Mouse (Mus musculus) MEL (cell line): ENCODE data around the gene Phkg1.

Source experiments
- CTCF ChIP-seq, 3 experiments: IDR thresholded peaks in 2 of 3; conservative IDR thresholded peaks in 1 of 3; 2 replicates each; pipeline ENCODE4 v1.5.1; 2011 to 2012; ENCODE audit warnings: low read length in 3 of 3, low read depth in 2 of 3, mild to moderate bottlenecking in 2 of 3, improper control_type of control experiment in 1 of 3, inconsistent platforms in 1 of 3, mixed read lengths in 1 of 3, moderate library complexity in 1 of 3; ENCODE audit not compliant: control insufficient read depth in 1 of 3, insufficient read depth in 1 of 3, poor library complexity in 1 of 3, severe bottlenecking in 1 of 3
- ETS1 ChIP-seq: IDR thresholded peaks from 2 replicates; pipeline ENCODE4 v1.6.1; 2012; ENCODE audit warnings: low read depth, mild to moderate bottlenecking, inconsistent platforms, low read length, improper control_type of control experiment, moderate library complexity
- RCOR1 ChIP-seq: IDR thresholded peaks from 2 replicates; pipeline ENCODE4 v1.6.1; 2012; ENCODE audit warnings: low read depth, mild to moderate bottlenecking, inconsistent platforms, low read length, improper control_type of control experiment
- ZNF384 ChIP-seq: IDR thresholded peaks from 2 replicates; pipeline ENCODE4 v1.6.1; 2012; ENCODE audit warnings: low read depth, mild to moderate bottlenecking, inconsistent platforms, low read length, improper control_type of control experiment

- no peak for TF ChIP-seq RCOR1
- TF ChIP-seq CTCF (IDR thresholded peaks at IDR 0.05 in 2 of 3, conservative IDR thresholded peaks at IDR 0.05 in 1 of 3; ENCODE audit: control insufficient read depth in 1 of 3, insufficient read depth in 1 of 3, low read depth in 2 of 3, low read length in 3 of 3, poor library complexity in 1 of 3, severe bottlenecking in 1 of 3), result peak; percentile 21 to 39 (median 31); a peak in 5 of 6 replicates
- TF ChIP-seq ETS1, result no peak
- TF ChIP-seq ZNF384, result no peak
These were observed 23.6 kb upstream of the Phkg1 start for GRCm38 (mm10) chr5:129921972-129922371.
